ENCODE assay signal across 7 mouse cellular contexts in genomic region chr19:9065621-9066561, GRCm38 (mm10). TPM values are rescaled to one million over a fixed set of nuclear protein-coding genes. Genes with fewer than 3 reads are reported as not detected.
DNase-seq lines count a peak whose midpoint lies in the region; ATAC-seq and TF ChIP-seq lines count a peak whose summit lies in the region.

No protein-coding gene starts in this region.

- peaks cover 37% of the 10 kb centered on the region; the same call in 1 of the 2 replicates for H3K4me1 ChIP-seq in spleen, adult 2 months (ENCODE audit: control insufficient read depth, insufficient read depth, insufficient read length)
- H3K4me1 ChIP-seq in brown adipose tissue, adult 24 weeks (ENCODE audit: control insufficient read depth, insufficient read depth, insufficient read length, low read length): peaks cover 20% of the 10 kb centered on the region
- peaks cover 21% of the 10 kb centered on the region for H3K4me1 ChIP-seq in intestine, embryonic 16.5 days (ENCODE audit: control insufficient read depth, insufficient read depth, low read length)
- H3K4me1 ChIP-seq in midbrain, embryonic 15.5 days: peaks cover 15% of the 10 kb centered on the region

- H3K4me2 ChIP-seq in intestine, embryonic 16.5 days (ENCODE audit: low read depth, low read length): no peak overlapping the region
- H3K4me2 ChIP-seq in midbrain, embryonic 15.5 days: no peak overlapping the region

- 28% methylated on average over 9 of the region's 9 CpGs for WGBS in spleen, adult 2 months
- 33% methylated on average over 9 of the region's 9 CpGs for WGBS in intestine, embryonic 16.5 days
- 64% methylated on average over 9 of the region's 9 CpGs for WGBS in midbrain, embryonic 15.5 days

- 0 out of 2 replicates have a peak overlapping the region, but pooled peaks have one; percentile 7 for H3K9ac ChIP-seq in intestine, embryonic 16.5 days (ENCODE audit: low read depth, low read length)
- H3K9ac ChIP-seq in midbrain, embryonic 15.5 days: no peak overlapping the region

- no peaks in the 10 kb centered on the region for H3K9me3 ChIP-seq in intestine, embryonic 16.5 days (ENCODE audit: control insufficient read depth, low read length)
- H3K9me3 ChIP-seq in midbrain, embryonic 15.5 days: no peaks in the 10 kb centered on the region

- no peak overlapping the region for H3K4me3 ChIP-seq in spleen, adult 2 months (ENCODE audit: extremely low read depth, insufficient read depth, insufficient read length)
- no peak overlapping the region for H3K4me3 ChIP-seq in brown adipose tissue, adult 24 weeks (ENCODE audit: insufficient read depth, low read depth, low read length)
- H3K4me3 ChIP-seq in intestine, embryonic 16.5 days (ENCODE audit: low read length): no peak overlapping the region
- H3K4me3 ChIP-seq in midbrain, embryonic 15.5 days: no peak overlapping the region

- H3K27me3 ChIP-seq in spleen, adult 2 months (ENCODE audit: control insufficient read depth, insufficient read depth, low read length): no peaks in the 10 kb centered on the region
- H3K27me3 ChIP-seq in intestine, embryonic 16.5 days (replicated peaks; ENCODE audit: control insufficient read depth, insufficient read depth, low read length): no peaks in the 10 kb centered on the region
- H3K27me3 ChIP-seq in midbrain, embryonic 15.5 days (replicated peaks): no peaks in the 10 kb centered on the region

- peak; percentile 82 for ATAC-seq in intestine, embryonic 16.5 days
- peak; percentile 93 for ATAC-seq in midbrain, embryonic 15.5 days (replicated peaks)

- no peak for TF ChIP-seq POLR2A in spleen, adult 2 months (IDR thresholded peaks at IDR 0.05; ENCODE audit: low read depth, low read length)

- TF ChIP-seq CTCF in spleen, adult 2 months (IDR thresholded peaks at IDR 0.05; ENCODE audit: extremely low read depth, insufficient read depth, insufficient read length, insufficient replicate concordance): no peak

- no peaks in the 10 kb centered on the region for H3K36me3 ChIP-seq in spleen, adult 2 months (ENCODE audit: control insufficient read depth, insufficient read depth, low read length)
- no peaks in the 10 kb centered on the region for H3K36me3 ChIP-seq in intestine, embryonic 16.5 days (ENCODE audit: control insufficient read depth, insufficient read depth, low read length)
- H3K36me3 ChIP-seq in midbrain, embryonic 15.5 days (replicated peaks): no peaks in the 10 kb centered on the region

- peak in 1 of 2 experiments; percentile 32 for DNase-seq in spleen, adult 2 months (ENCODE audit: low read depth in 1 of 2, low spot score in 2 of 2)
- DNase-seq in spleen, postnatal 14 days (ENCODE audit: low spot score in 2 of 2): no peak
- DNase-seq in thymus, postnatal 36 days: peak; percentile 37 to 55
- no peak for DNase-seq in gastrocnemius, postnatal 10 days

- peak overlapping the region; percentile 60 for H3K27ac ChIP-seq in spleen, adult 2 months (ENCODE audit: insufficient read depth, low read length)
- H3K27ac ChIP-seq in brown adipose tissue, adult 24 weeks (replicated peaks; ENCODE audit: low read depth, low read length): peak overlapping the region; percentile 32; the same call in 1 of the 2 replicates
- H3K27ac ChIP-seq in intestine, embryonic 16.5 days (ENCODE audit: low read length): peak overlapping the region; percentile 68
- H3K27ac ChIP-seq in midbrain, embryonic 15.5 days: peak overlapping the region; percentile 67

RNA-seq across cellular contexts. Expression of gene Scgb1a1, which starts 21.9 kb away (rescaled TPM):
- 0.26 and 0.91 TPM in 2 replicates for polyA plus RNA-seq in spleen, adult 2 months (2012; rRNA removed)
- not detected in 2 replicates for polyA plus RNA-seq in brown adipose tissue, adult 24 weeks (2012; ENCODE audit: insufficient read depth, insufficient read length, missing spikeins)
- polyA plus RNA-seq in intestine, embryonic 16.5 days (2015; fragmentation: Nextera tagmentation; extraction: Ambion mirVana): not detected in 2 replicates
- polyA plus RNA-seq in midbrain, embryonic 15.5 days (2015; fragmentation: Nextera tagmentation; extraction: Ambion mirVana): not detected in 2 replicates
- total RNA-seq in gastrocnemius, postnatal 10 days (2021): under 1 TPM in 1 of 2 experiments, not detected in 1; 0.63 TPM

Comparison
In these comparisons a context has a peak if more than half of its experiments do, and no peak if none do; other contexts are left out.
1. DNase-seq: peak in thymus, postnatal 36 days (2 of 2); none in spleen, postnatal 14 days (0 of 2) and gastrocnemius, postnatal 10 days (single experiment).
2. Peak in every context shown above with its lines, with median percentiles within 50 percentile points of each other: H3K27ac ChIP-seq.